Mouse (Mus musculus) intestine, embryonic 16.5 days (tissue): ENCODE measurements around the gene Eif4e3. TPM values are rescaled to one million over a fixed set of nuclear protein-coding genes. Genes with fewer than 3 reads are reported as not detected.
A peak's percentile ranks its signal among the peaks of the same experiment; 100 is the strongest.

Source experiments
- ATAC-seq: fragments of 200-750 bp; cut with Nextera tagmentation; 2 replicates; pipeline ENCODE4 v1.8.0; 2017; ENCODE audit warnings: moderate TSS enrichment, moderate library complexity
- H3K27ac ChIP-seq: fragments of 300-500 bp; sonication (generic); 2 replicates; pipeline ENCODE4 v1.5.1; 2014; ENCODE audit warnings: mild to moderate bottlenecking, low read length
- H3K27me3 ChIP-seq: fragments of 300-500 bp; sonication (generic); replicated peaks from 2 replicates; pipeline ENCODE4 v1.6.1; 2014; ENCODE audit warnings: low read length, control low read depth, mixed read lengths; ENCODE audit not compliant: control insufficient read depth, insufficient read depth
- H3K36me3 ChIP-seq: fragments of 300-500 bp; sonication (generic); 2 replicates; pipeline ENCODE4 v1.6.1; 2014; ENCODE audit warnings: low read length, control low read depth; ENCODE audit not compliant: control insufficient read depth, insufficient read depth
- H3K4me1 ChIP-seq: fragments of 300-500 bp; sonication (generic); 2 replicates; pipeline ENCODE4 v1.6.1; 2014; ENCODE audit warnings: low read length, control low read depth, mixed read lengths; ENCODE audit not compliant: control insufficient read depth, insufficient read depth
- H3K4me2 ChIP-seq: fragments of 300-500 bp; sonication (generic); 2 replicates; pipeline ENCODE4 v1.6.1; 2014; ENCODE audit warnings: low read depth, low read length, control low read depth
- H3K4me3 ChIP-seq: fragments of 300-500 bp; sonication (generic); 2 replicates; pipeline ENCODE4 v1.5.1; 2014; ENCODE audit warnings: mild to moderate bottlenecking, low read length
- H3K9ac ChIP-seq: fragments of 300-500 bp; sonication (generic); 2 replicates; pipeline ENCODE4 v1.6.1; 2014; ENCODE audit warnings: low read depth, low read length
- H3K9me3 ChIP-seq: fragments of 300-500 bp; sonication (generic); 2 replicates; pipeline ENCODE4 v1.6.1; 2016; ENCODE audit warnings: low read length, control low read depth; ENCODE audit not compliant: control insufficient read depth
- WGBS: fragments of 180-500 bp; shearing (Covaris S2); extraction: QIAGEN DNeasy Blood & Tissue Kit; methylation state at CpG from one replicate; pipeline ENCODE4 v1.1.7; 2014; 5-methylcytosine and 5-hydroxymethylcytosine counted together
- polyA plus RNA-seq: library from polyadenylated mRNA; unstranded; fragments of >200 nt; fragmentation: Nextera tagmentation; extraction: Ambion mirVana; gene quantifications from 2 replicates; pipeline ENCODE4 v1.2.1, GENCODE M21; 2015

Gene Eif4e3
- polyA plus RNA-seq, 1 experiment from 2014 or later, result 10.1 TPM

GRCm38 (mm10) chr6:99691666-99692205 is 25.2 kb upstream of the Eif4e3 start:
- no peaks in the 10 kb centered on the region for H3K9me3 ChIP-seq
- WGBS, result 7% methylated on average over 25 of the region's 25 CpGs
- peaks cover 5% of the 10 kb centered on the region for H3K4me1 ChIP-seq
- H3K27ac ChIP-seq, result no peak overlapping the region
- H3K4me3 ChIP-seq, result peak overlapping the region; percentile 76
- H3K36me3 ChIP-seq, result no peaks in the 10 kb centered on the region
- peak overlapping the region; percentile 79 for H3K9ac ChIP-seq
- H3K4me2 ChIP-seq, result peak overlapping the region; percentile 92
- 0 out of 2 replicates have a peak, but pooled peaks have one; percentile 22 for ATAC-seq
- H3K27me3 ChIP-seq, result peaks cover 43% of the 10 kb centered on the region

- Histone ChIP-seq H3K9me3 (no peaks in the 10 kb centered on the region), H3K27ac (no peak overlapping the region), H3K4me1 (peaks cover 4% of the 10 kb centered on the region), H3K9ac (no peak overlapping the region), H3K27me3 (peaks cover 33% of the 10 kb centered on the region), H3K36me3 (no peaks in the 10 kb centered on the region), H3K4me3 (no peak overlapping the region), H3K4me2 (no peak overlapping the region)
- WGBS, result 79% methylated on average over 6 of the region's 6 CpGs
- no peak for ATAC-seq
These were observed 21.9 kb upstream of the Eif4e3 start for GRCm38 (mm10) chr6:99688513-99688912.

GRCm38 (mm10) chr6:99684899-99685298 is 18.3 kb upstream of the Eif4e3 start:
- H3K27ac ChIP-seq, result no peak overlapping the region
- no peak for ATAC-seq
- H3K27me3 ChIP-seq, result peaks cover 3% of the 10 kb centered on the region; the same call in 1 of the 2 replicates
- H3K9me3 ChIP-seq, result no peaks in the 10 kb centered on the region
- 57% methylated on average over 5 of the region's 5 CpGs for WGBS
- H3K4me2 ChIP-seq, result no peak overlapping the region
- no peak overlapping the region for H3K4me3 ChIP-seq
- H3K4me1 ChIP-seq, result no peaks in the 10 kb centered on the region
- H3K36me3 ChIP-seq, result no peaks in the 10 kb centered on the region
- H3K9ac ChIP-seq, result no peak overlapping the region

GRCm38 (mm10) chr6:99683974-99684373 is 17.4 kb upstream of the Eif4e3 start:
- Histone ChIP-seq H3K4me2 (no peak overlapping the region), H3K27me3 (no peaks in the 10 kb centered on the region; the same call in 1 of the 2 replicates), H3K4me3 (no peak overlapping the region), H3K27ac (no peak overlapping the region), H3K9me3 (no peaks in the 10 kb centered on the region), H3K9ac (no peak overlapping the region), H3K4me1 (no peaks in the 10 kb centered on the region), H3K36me3 (no peaks in the 10 kb centered on the region)
- 92% methylated on average over 5 of the region's 5 CpGs for WGBS
- no peak for ATAC-seq

GRCm38 (mm10) chr6:99678108-99678507 is 11.5 kb upstream of the Eif4e3 start:
- H3K27ac ChIP-seq, result no peak overlapping the region
- H3K4me1 ChIP-seq, result no peaks in the 10 kb centered on the region
- no peaks in the 10 kb centered on the region for H3K36me3 ChIP-seq
- WGBS, result 75% methylated on average over 11 of the region's 11 CpGs
- ATAC-seq, result no peak
- no peak overlapping the region for H3K4me3 ChIP-seq
- H3K27me3 ChIP-seq, result no peaks in the 10 kb centered on the region
- no peak overlapping the region for H3K4me2 ChIP-seq
- H3K9me3 ChIP-seq, result no peaks in the 10 kb centered on the region
- no peak overlapping the region for H3K9ac ChIP-seq

GRCm38 (mm10) chr6:99677325-99677724 is 10.8 kb upstream of the Eif4e3 start:
- Histone ChIP-seq H3K36me3 (no peaks in the 10 kb centered on the region), H3K9me3 (no peaks in the 10 kb centered on the region), H3K27me3 (no peaks in the 10 kb centered on the region), H3K27ac (no peak overlapping the region), H3K4me1 (no peaks in the 10 kb centered on the region), H3K4me2 (no peak overlapping the region), H3K9ac (no peak overlapping the region), H3K4me3 (no peak overlapping the region)
- 53% methylated on average over 8 of the region's 8 CpGs for WGBS
- peak; percentile 95 for ATAC-seq

GRCm38 (mm10) chr6:99674482-99674881 is 7.9 kb upstream of the Eif4e3 start:
- WGBS, result 82% methylated on average over 4 of the region's 4 CpGs
- Histone ChIP-seq H3K36me3 (no peaks in the 10 kb centered on the region), H3K4me1 (peaks cover 3% of the 10 kb centered on the region; the same call in 1 of the 2 replicates), H3K9me3 (no peaks in the 10 kb centered on the region), H3K27ac (no peak overlapping the region), H3K4me3 (no peak overlapping the region), H3K27me3 (no peaks in the 10 kb centered on the region), H3K9ac (no peak overlapping the region), H3K4me2 (no peak overlapping the region)
- no peak for ATAC-seq

GRCm38 (mm10) chr6:99671768-99672167 is 5.2 kb upstream of the Eif4e3 start:
- no peak overlapping the region for H3K4me3 ChIP-seq
- H3K27me3 ChIP-seq, result no peaks in the 10 kb centered on the region
- H3K36me3 ChIP-seq, result no peaks in the 10 kb centered on the region
- 59% methylated on average over 3 of the region's 3 CpGs for WGBS
- ATAC-seq, result no peak
- H3K9ac ChIP-seq, result no peak overlapping the region
- peaks cover 6% of the 10 kb centered on the region for H3K4me1 ChIP-seq
- no peaks in the 10 kb centered on the region for H3K9me3 ChIP-seq
- H3K4me2 ChIP-seq, result no peak overlapping the region
- no peak overlapping the region for H3K27ac ChIP-seq

- WGBS, result 72% methylated on average over 7 of the region's 7 CpGs
- no peaks in the 10 kb centered on the region for H3K27me3 ChIP-seq
- no peaks in the 10 kb centered on the region for H3K9me3 ChIP-seq
- H3K9ac ChIP-seq, result no peak overlapping the region
- peaks cover 7% of the 10 kb centered on the region for H3K4me1 ChIP-seq
- no peak overlapping the region for H3K4me2 ChIP-seq
- no peak overlapping the region for H3K4me3 ChIP-seq
- peak; percentile 22; the same call in 1 of the 2 replicates for ATAC-seq
- H3K36me3 ChIP-seq, result no peaks in the 10 kb centered on the region
- H3K27ac ChIP-seq, result no peak overlapping the region
These were observed 4.0 kb upstream of the Eif4e3 start for GRCm38 (mm10) chr6:99670481-99671119.
